Mouse (Mus musculus) induced T-regulatory cell, adult 2 months (primary cell): ENCODE measurements at regions not wholly inside any gene's neighbourhood (a gene's known extent, or its start where the extent isn't known, plus 50 kb on each side); places are given as distances from the start of the nearest gene placed in this dataset.
"Not testable (repeated sequence)": the region's sequence is repeated elsewhere in the genome, so short reads cannot be mapped to it uniquely, and the experiment has no call there.

Source experiments
- DNase-seq: peaks from one replicate; pipeline ENCODE4 v3.0.0-alpha.2; 2012; ENCODE audit warnings: low read depth

DNA sequence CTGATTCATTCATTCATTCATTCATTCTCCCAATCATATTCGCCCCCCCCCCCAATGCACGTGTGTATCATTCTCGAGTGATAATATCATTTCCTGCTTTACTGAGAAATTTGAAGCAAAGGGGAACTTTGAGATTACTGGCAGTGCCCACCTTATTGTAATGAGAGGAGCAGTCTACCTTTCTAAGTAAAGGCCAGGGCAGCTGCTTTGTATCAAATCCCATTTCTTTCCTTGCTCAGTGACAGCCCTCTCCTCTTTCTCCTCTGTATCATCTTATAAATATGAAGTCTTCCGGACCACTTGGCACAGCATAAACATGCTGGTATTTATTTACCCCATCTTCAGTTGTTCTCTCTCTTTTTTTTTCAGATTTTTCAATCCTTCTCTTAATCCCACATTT lies 139.1 kb upstream of the Tacstd2 start:
- not testable (repeated sequence) for DNase-seq

DNA sequence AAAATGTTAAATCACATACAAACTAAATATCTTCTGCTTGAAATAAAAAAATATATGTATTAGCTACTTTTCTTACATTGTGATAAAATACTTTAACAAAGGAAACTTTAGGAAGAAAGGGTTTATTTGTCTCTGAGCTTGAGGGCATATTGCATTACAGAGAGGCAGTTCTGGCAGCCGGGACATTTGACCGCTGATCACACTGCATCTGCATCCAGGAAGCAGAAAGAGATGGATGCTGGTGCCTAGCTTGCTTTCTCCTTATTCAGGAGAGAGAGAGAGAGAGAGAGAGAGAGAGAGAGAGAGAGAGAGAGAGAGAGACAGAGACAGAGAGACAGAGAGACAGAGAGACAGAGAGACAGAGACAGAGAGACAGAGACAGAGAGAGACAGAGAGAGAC lies 137.7 kb upstream of the Tacstd2 start:
- DNase-seq = peak; percentile 3

DNA sequence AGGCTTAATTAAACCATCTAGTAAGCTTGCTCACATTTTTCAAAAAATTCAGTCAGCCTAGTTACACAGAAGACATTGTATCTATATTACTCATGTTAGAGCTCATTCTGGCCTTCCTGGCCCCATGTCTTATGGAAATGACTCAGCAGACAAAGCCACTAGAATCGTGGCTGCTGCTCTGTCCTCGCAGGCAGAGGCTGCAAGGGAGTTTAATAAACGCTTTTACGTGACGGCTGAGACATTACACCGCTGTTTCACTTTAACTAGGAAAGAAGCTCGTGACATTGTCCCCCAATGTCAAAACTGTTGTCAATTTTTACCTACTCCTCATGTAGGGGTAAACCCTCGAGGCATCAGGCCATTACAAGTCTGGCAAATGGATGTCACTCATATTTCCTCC lies 132.5 kb upstream of the Tacstd2 start:
- not testable (repeated sequence) for DNase-seq

DNA sequence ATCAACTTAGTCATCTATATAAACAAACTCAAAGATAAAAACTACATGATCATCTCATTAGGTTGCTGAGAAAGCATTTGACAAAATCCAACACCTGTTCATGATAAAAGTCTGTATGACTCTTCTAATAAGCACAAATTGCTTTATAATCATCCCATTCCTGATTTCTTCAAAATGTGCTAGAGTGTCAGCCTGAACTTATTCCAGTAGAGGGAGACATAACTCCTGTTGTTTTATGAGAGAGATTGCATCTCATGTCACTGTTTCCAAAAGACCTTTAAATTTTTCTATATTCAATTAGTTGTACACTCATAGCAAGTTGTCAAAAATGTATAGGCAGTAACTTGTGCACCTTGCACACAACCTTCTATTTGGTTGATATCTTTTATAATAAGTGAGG lies 96.0 kb upstream of the Tacstd2 start:
- peak; percentile 7 for DNase-seq

DNA sequence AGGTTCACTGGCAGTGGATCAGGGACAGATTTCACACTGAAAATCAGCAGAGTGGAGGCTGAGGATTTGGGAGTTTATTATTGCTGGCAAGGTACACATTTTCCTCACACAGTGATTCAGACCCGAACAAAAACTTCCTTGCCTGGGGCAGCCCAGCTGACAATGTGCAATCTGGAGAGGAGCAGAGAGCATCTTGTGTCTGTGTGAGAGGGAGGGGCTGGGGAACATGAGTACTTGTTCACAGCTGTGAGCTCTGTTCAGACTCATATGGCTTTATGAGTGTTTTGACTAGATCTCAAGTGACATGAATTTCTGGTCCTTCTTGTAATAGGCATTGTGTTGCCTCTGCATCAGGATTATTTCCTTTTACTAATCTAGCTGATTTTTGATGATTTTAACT lies 74.8 kb upstream of the Tacstd2 start:
- no peak for DNase-seq

DNA sequence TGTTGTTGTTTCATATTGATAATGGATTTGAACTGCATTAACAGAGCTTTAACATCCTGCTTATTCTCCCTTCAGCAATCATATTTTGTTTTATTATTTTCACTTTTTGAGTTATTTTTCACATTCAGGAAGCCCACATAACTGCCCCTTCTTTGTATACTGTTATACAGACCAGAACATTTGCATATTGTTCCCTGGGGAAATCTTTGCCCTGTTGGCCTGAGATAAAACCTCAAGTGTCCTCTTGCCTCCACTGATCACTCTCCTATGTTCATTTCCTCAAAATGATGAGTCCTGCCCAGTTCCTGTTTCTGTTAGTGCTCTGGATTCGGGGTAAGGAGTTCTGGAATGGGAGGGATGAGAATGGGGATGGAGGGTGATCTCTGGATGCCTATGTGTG lies 73.9 kb upstream of the Tacstd2 start:
- not testable (repeated sequence) for DNase-seq
